Mouse (Mus musculus) kidney, postnatal 0 days (tissue): Measurements from ENCODE around the gene Tcea2. TPM values are rescaled to one million over a fixed set of nuclear protein-coding genes. Genes with fewer than 3 reads are reported as not detected.
A peak's percentile ranks its signal among the peaks of the same experiment; 100 is the strongest.

ENCODE experiments used
- ATAC-seq: fragments of 200-750 bp; cut with Nextera tagmentation; replicated peaks from 2 replicates; pipeline ENCODE4 v1.8.0; 2017; ENCODE audit warnings: low read depth, moderate number of reproducible peaks, moderate TSS enrichment, moderate library complexity; ENCODE audit not compliant: low FRiP score
- DNase-seq: peaks from one replicate; pipeline ENCODE4 v3.0.0-alpha.2; 2016; ENCODE audit warnings: low spot score
- H3K27ac ChIP-seq: fragments of 300-500 bp; sonication (generic); 2 replicates; pipeline ENCODE4 v1.5.1; 2014; ENCODE audit warnings: mild to moderate bottlenecking
- H3K27me3 ChIP-seq: fragments of 300-500 bp; sonication (generic); 2 replicates; pipeline ENCODE4 v1.6.1; 2014; ENCODE audit warnings: low read length, mixed read lengths; ENCODE audit not compliant: insufficient read depth
- H3K36me3 ChIP-seq: fragments of 300-500 bp; sonication (generic); 2 replicates; pipeline ENCODE4 v1.6.1; 2014; ENCODE audit warnings: low read length, mixed read lengths; ENCODE audit not compliant: insufficient read depth
- H3K4me1 ChIP-seq: fragments of 300-500 bp; sonication (generic); replicated peaks from 2 replicates; pipeline ENCODE4 v1.6.1; 2014; ENCODE audit warnings: antibody characterized with exemption, low read length, mixed read lengths; ENCODE audit not compliant: insufficient read depth
- H3K4me2 ChIP-seq: fragments of 300-500 bp; sonication (generic); 2 replicates; pipeline ENCODE4 v1.6.1; 2014; ENCODE audit warnings: mild to moderate bottlenecking, low read length, moderate library complexity, mixed read lengths
- H3K4me3 ChIP-seq: fragments of 300-500 bp; sonication (generic); replicated peaks from 2 replicates; pipeline ENCODE4 v1.5.1; 2014; ENCODE audit warnings: low read depth, low read length
- H3K9ac ChIP-seq: fragments of 300-500 bp; sonication (generic); 2 replicates; pipeline ENCODE4 v1.6.1; 2014; ENCODE audit warnings: low read depth, low read length
- H3K9me3 ChIP-seq: fragments of 300-500 bp; sonication (generic); replicated peaks from 2 replicates; pipeline ENCODE4 v1.6.1; 2016; ENCODE audit warnings: low read length, inconsistent platforms, mixed read lengths
- CTCF ChIP-seq: IDR thresholded peaks from 2 replicates; pipeline ENCODE4 v1.5.1; 2016; ENCODE audit warnings: antibody characterized with exemption, low read depth, mild to moderate bottlenecking, moderate library complexity
- WGBS: fragments of 180-500 bp; shearing (Covaris S2); extraction: QIAGEN DNeasy Blood & Tissue Kit; methylation state at CpG from one replicate; pipeline ENCODE4 v1.1.7; 2014; 5-methylcytosine and 5-hydroxymethylcytosine counted together
- polyA plus RNA-seq: library from polyadenylated mRNA; unstranded; fragments of >200 nt; fragmentation: Nextera tagmentation; extraction: Ambion mirVana; gene quantifications from 2 replicates; pipeline ENCODE4 v1.2.1, GENCODE M21; 2015

The Tcea2 gene
- polyA plus RNA-seq, 1 experiment from 2014 or later: 23.4 TPM

GRCm38 (mm10) chr2:181671984-181672383 is 8.1 kb upstream of the Tcea2 start:
- Histone ChIP-seq H3K27ac (no peak overlapping the region), H3K27me3 (peaks cover 34% of the 10 kb centered on the region), H3K9me3 (no peaks in the 10 kb centered on the region), H3K4me2 (no peak overlapping the region), H3K4me3 (no peak overlapping the region), H3K36me3 (no peaks in the 10 kb centered on the region), H3K4me1 (peaks cover 21% of the 10 kb centered on the region), H3K9ac (no peak overlapping the region)
- 27% methylated on average over 7 of the region's 7 CpGs for WGBS
- DNase-seq (no peak), ATAC-seq (no peak)
- TF ChIP-seq CTCF: no peak

DNA sequence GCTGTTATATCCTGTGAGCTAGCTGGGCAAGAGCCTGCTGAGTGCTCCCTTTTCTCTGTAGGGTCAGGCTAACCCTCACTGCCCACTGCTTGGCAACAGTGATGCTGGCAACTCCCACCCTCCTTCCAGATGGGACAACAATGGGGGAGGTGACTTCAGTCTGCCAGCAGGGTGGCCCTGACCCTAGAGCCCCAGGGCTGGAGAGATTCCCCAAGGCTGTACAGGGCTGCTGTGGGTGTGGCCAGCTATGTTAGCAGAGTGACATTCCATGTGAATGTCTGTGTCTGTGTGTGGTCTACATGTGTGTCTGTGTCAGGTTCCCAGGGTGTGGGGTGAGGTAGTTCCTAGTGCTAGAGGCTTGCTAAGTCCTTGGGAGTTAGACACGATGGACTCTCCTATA is 6.6 kb upstream of the Tcea2 start:
- no peak overlapping the region for H3K27ac ChIP-seq
- no peak overlapping the region for H3K9ac ChIP-seq
- DNase-seq (peak; percentile 43), ATAC-seq (peak; percentile 48; the same call in 1 of the 2 replicates)
- no peak for TF ChIP-seq CTCF
- 54% methylated on average over 1 of the region's 1 CpGs for WGBS
- peaks cover 21% of the 10 kb centered on the region for H3K4me1 ChIP-seq
- peaks cover 34% of the 10 kb centered on the region for H3K27me3 ChIP-seq
- no peaks in the 10 kb centered on the region for H3K9me3 ChIP-seq
- H3K36me3 ChIP-seq: no peaks in the 10 kb centered on the region
- H3K4me2 ChIP-seq: no peak overlapping the region
- no peak overlapping the region for H3K4me3 ChIP-seq

GRCm38 (mm10) chr2:181674934-181675333 is 5.2 kb upstream of the Tcea2 start:
- Histone ChIP-seq H3K9me3 (no peaks in the 10 kb centered on the region), H3K27me3 (peaks cover 32% of the 10 kb centered on the region), H3K4me3 (no peak overlapping the region), H3K4me1 (peaks cover 21% of the 10 kb centered on the region), H3K36me3 (no peaks in the 10 kb centered on the region), H3K9ac (no peak overlapping the region), H3K4me2 (no peak overlapping the region), H3K27ac (peak overlapping the region; percentile 72; the same call in 1 of the 2 replicates)
- WGBS: 79% methylated on average over 4 of the region's 4 CpGs
- DNase-seq: no peak
- TF ChIP-seq CTCF: no peak
- no peak for ATAC-seq

DNA sequence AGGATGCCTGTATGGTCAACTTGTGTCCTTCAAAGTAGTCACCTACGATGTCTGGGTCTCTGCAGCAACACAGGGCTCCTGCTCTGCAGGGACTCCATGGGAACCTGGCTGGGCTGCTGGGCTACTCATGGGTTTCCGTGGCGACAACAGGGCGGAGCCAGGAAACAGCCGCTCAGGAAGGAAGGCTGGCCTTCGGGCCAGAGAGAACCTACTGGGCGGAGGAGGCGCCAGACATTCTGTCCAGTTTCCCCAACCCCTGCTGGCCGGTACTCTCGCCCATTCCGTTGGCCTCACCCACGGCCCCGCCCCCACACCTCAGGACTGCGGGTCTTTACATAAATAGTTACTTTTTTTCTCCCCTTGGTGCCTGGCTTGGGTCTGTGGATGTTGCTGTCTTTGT is 4.7 kb upstream of the Tcea2 start:
- peak overlapping the region; percentile 45 for H3K4me2 ChIP-seq
- WGBS: 3% methylated on average over 14 of the region's 14 CpGs

GRCm38 (mm10) chr2:181676424-181676823 is 3.7 kb upstream of the Tcea2 start:
- Histone ChIP-seq H3K4me3 (no peak overlapping the region), H3K9ac (0 out of 2 replicates have a peak overlapping the region, but pooled peaks have one; percentile 41), H3K4me1 (peaks cover 17% of the 10 kb centered on the region; the same call in 1 of the 2 replicates), H3K36me3 (no peaks in the 10 kb centered on the region), H3K27me3 (peaks cover 17% of the 10 kb centered on the region), H3K27ac (peak overlapping the region; percentile 72), H3K9me3 (no peaks in the 10 kb centered on the region), H3K4me2 (no peak overlapping the region)
- ATAC-seq (no peak), DNase-seq (peak; percentile 71)
- WGBS: 50% methylated on average over 2 of the region's 2 CpGs
- TF ChIP-seq CTCF: peak; percentile 63

More for the DNA sequence above, 4.7 kb upstream of the Tcea2 start:
- Histone ChIP-seq H3K4me3 (0 out of 2 replicates have a peak overlapping the region, but pooled peaks have one; percentile 0), H3K9ac (peak overlapping the region; percentile 41; the same call in 1 of the 2 replicates), H3K27me3 (peaks cover 27% of the 10 kb centered on the region), H3K9me3 (no peaks in the 10 kb centered on the region), H3K4me1 (peaks cover 18% of the 10 kb centered on the region), H3K36me3 (no peaks in the 10 kb centered on the region), H3K27ac (peak overlapping the region; percentile 72)
- peak; percentile 82 for DNase-seq
- ATAC-seq: peak; percentile 36
- TF ChIP-seq CTCF: 0 out of 2 replicates have a peak, but pooled peaks have one; percentile 21

DNA sequence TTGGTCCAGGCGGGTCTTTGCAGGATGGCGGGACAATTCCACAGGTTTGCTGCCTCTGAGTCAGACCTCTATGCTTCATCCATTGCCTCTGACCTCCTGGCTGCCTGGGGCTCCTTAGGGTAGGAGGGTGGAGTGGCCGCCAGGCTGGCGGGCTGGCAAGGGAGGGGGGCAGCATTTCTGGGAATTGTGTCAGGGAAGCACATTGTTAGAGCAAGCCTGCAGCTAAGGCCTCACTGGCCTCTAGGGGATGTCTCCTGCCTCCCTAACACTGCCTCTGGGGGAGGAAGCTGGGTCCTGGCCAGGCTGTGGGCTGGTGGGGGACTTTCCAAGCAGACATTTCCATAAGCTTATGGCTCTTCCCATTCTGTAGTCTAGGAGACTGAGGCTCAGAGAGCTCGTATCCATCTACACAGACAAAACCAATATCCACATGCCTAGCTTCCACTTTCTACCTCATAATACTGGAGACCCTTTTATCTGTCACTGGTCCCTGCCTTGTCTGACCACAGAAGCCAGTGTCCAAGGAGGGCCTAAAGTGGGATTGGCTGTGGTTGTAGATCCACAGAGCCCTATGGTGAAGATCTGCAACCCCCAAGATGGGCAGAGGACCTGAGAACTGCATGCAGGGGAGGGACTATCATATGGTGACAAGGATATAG is 2.9 kb upstream of the Tcea2 start:
- Histone ChIP-seq H3K36me3 (no peaks in the 10 kb centered on the region), H3K27me3 (peaks cover 10% of the 10 kb centered on the region), H3K4me2 (no peak overlapping the region), H3K27ac (peak overlapping the region; percentile 26; the same call in 1 of the 2 replicates), H3K9me3 (no peaks in the 10 kb centered on the region), H3K4me1 (peaks cover 17% of the 10 kb centered on the region; the same call in 1 of the 2 replicates), H3K4me3 (no peak overlapping the region), H3K9ac (no peak overlapping the region)
- TF ChIP-seq CTCF: peak; percentile 37
- 73% methylated on average over 5 of the region's 5 CpGs for WGBS
- ATAC-seq (no peak), DNase-seq (no peak)
